Mouse (Mus musculus): ENCODE results near the gene Ltb4r2. TPM values are rescaled to one million over a fixed set of nuclear protein-coding genes. Genes with fewer than 3 reads are reported as not detected.
A peak's percentile ranks its signal among the peaks of the same experiment; 100 is the strongest.

The Ltb4r2 gene
- total RNA-seq, 2 experiments from 2014 or later, result 0.79 to 1.0 TPM

- DNase-seq, result no peak
- intact Hi-C loops (cut with DNase I), result no loop called here
Observed at GRCm38 (mm10) chr14:55779656-55780055, 18.4 kb downstream of the Ltb4r2 start.

- DNase-seq, result no peak
- intact Hi-C loops (cut with DNase I), result no loop called here
Observed at GRCm38 (mm10) chr14:55780736-55781135, 19.5 kb downstream of the Ltb4r2 start.

GRCm38 (mm10) chr14:55781310-55781709 is 20.1 kb downstream of the Ltb4r2 start:
- peak; percentile 53 for DNase-seq
- intact Hi-C loops (cut with DNase I), result no loop called here

GRCm38 (mm10) chr14:55782361-55782960 is 21.2 kb downstream of the Ltb4r2 start:
- DNase-seq, result no peak
- intact Hi-C loops (cut with DNase I), result no loop called here

DNA sequence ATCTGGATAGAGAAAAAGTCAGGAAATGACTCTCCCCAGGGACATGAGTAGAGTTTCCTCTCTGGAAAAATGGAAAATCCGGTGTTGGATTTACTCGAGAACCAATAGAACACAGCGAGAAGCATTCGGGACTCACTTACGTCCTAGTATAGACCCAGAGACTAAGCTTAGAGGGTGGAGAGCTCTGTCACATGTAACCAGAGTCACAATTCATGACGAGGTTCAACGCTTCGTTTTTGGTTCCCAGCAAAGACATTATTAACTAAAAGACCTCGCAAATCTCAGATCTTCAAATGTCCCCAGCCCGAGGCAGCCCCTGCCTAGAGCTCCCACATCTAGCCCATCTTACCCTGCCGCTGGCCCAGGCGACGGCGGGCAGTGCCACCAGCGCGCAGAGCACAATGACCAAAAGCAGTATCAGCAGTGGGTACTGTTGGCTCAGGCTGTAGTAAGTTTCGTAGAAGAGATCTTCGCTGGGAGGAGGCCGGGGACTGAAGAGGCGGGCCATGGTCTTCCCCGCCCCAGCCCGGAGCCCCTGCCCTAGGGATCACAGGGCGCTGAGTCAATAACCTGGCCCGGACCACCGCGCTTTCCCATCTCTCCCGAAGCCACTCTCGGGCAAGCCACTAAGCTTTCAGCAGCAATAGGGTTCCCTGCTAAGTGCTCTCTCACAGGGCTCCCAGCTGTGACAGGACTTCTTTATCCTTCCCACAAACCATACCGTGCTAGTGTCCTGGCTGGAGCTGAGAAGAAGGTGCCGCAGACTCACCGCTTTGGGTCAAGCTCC is 22.1 kb downstream of the Ltb4r2 start:
- no peak for DNase-seq
- intact Hi-C loops (cut with DNase I), result no loop called here

DNA sequence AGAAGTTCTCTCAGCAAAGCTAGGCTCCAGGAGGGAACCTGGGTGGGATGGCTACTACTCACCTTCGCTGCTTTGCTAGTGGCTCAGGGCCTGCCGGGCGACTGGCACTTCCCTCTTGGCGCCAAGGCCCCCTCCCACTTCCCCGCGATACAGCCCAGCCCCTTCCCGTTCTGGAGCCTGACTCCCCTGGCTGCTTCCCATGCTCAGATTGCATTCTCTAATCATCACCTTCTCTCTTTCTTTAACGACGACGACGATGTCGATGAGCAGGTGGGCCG is 22.7 kb downstream of the Ltb4r2 start, which contains the start of gene Adcy4:
TSS of gene Adcy4 (minus strand) at position 138 of the 278 bp plus-strand sequence.
- intact Hi-C loops (cut with DNase I), result no loop called here
- DNase-seq, result no peak

- intact Hi-C loops (cut with DNase I), result no loop called here
- DNase-seq, result no peak
Observed at GRCm38 (mm10) chr14:55785195-55785594, 24.0 kb downstream of the Ltb4r2 start.

DNA sequence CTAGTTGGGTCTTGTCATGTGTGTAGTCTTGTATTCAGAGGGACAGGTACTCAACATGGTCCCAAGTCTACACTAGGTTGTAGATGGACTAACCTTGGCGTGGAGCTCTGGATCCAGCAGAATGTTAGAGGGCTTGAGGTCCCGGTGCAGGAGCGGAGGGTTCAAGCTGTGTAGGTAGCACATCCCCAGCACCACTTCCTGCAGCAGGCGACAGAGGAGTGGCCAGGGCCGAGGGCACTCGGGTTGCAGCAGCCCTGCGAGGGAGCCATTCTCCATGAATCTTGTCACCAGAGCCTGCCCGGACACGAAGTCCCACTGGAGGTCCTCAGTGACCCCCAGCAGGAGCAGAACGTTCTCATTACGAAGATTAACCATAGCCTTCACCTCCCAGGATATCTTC is 26.5 kb downstream of the Ltb4r2 start:
- DNase-seq, result no peak

DNA sequence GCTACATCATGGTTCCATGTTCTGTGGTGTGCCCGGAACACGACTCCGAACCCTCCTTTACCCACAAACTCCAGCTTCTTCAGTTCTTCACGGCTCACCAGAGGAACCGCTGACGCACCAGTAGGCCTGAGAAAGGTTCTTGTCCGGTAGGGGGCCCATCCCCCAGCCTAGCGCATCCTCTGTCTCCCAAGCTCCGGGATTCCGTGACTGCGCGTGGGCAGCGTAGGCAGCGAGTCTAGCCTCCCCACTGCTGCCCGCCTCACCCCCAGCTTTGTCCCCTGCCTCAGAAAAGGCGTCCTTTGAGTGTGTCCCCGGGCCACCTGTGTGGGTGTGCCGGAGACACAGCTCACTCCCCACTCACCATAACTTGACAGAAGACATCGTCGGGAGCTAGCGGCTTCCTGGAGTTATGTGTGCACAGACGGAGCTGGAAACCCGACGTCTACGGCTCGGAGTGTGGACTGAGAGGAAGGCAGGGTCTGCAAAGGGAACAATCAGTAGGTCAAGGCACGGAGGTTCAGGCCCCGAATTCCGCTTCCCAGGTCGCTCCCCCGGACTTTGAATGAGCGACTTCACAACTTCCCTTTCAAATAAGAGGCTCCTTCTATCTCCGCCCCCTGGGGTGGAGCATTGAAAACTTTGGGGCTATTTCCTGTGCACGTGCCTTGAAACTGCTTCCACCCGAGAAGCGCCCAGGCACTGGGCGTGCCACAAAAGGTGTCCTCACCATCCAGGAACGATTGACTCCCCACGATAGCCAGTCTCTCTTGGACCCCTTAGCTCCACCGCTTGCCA is 27.2 kb downstream of the Ltb4r2 start, which contains the start of gene Ripk3:
TSS of gene Ripk3 (minus strand) at position 610 of the 795 bp plus-strand sequence.
- no peak for DNase-seq
- intact Hi-C loops (cut with DNase I), result no loop called here

More for the DNA sequence above, 26.5 kb downstream of the Ltb4r2 start:
- intact Hi-C loops (cut with DNase I), result no loop called here

- intact Hi-C loops (cut with DNase I), result no loop called here
- no peak for DNase-seq
Observed at GRCm38 (mm10) chr14:55793461-55793860, 32.2 kb downstream of the Ltb4r2 start.

- DNase-seq, result no peak
Observed at GRCm38 (mm10) chr14:55793946-55794345, 32.7 kb downstream of the Ltb4r2 start.

GRCm38 (mm10) chr14:55795380-55796163 is 34.3 kb downstream of the Ltb4r2 start:
- DNase-seq, result no peak
- intact Hi-C loops (cut with DNase I), result no loop called here

More at GRCm38 (mm10) chr14:55793946-55794345, 32.7 kb downstream of the Ltb4r2 start:
- intact Hi-C loops (cut with DNase I), result no loop called here

Other genes with a start within 250 kb of the Ltb4r2 start
- gene Nrl, start 236.4 kb upstream of the Ltb4r2 start, total RNA-seq (2021), result under 1 TPM; 0.20 to 0.42 TPM
- 10 to 100 TPM; 13.6 to 14.3 TPM for gene Pck2, start 221.2 kb upstream of the Ltb4r2 start, total RNA-seq (2021)
- gene Dcaf11, start 201.4 kb upstream of the Ltb4r2 start, total RNA-seq (2021), result 10 to 100 TPM; 61.2 to 66.4 TPM
- not detected for gene A730061H03Rik, start 201.0 kb upstream of the Ltb4r2 start, total RNA-seq (2021)
- not detected for gene Fitm1, start 185.8 kb upstream of the Ltb4r2 start, total RNA-seq (2021)
- gene Psme1, start 183.3 kb upstream of the Ltb4r2 start, total RNA-seq (2021), result 100 to 1,000 TPM; 111 to 112 TPM
- 10 to 100 TPM; 27.8 to 36.4 TPM for gene Emc9, start 176.1 kb upstream of the Ltb4r2 start, total RNA-seq (2021)
- gene Psme2, start 170.3 kb upstream of the Ltb4r2 start, total RNA-seq (2021), result 100 to 1,000 TPM in 1 of 2 experiments, 10 to 100 TPM in 1; 98.8 to 106 TPM
- gene Rnf31, start 169.7 kb upstream of the Ltb4r2 start, total RNA-seq (2021), result 10 to 100 TPM; 33.3 to 47.7 TPM
- gene Irf9, start 157.9 kb upstream of the Ltb4r2 start, total RNA-seq (2021), result 10 to 100 TPM; 11.5 to 15.7 TPM
- 1 to 10 TPM; 2.6 to 3.8 TPM for gene Rec8, start 143.4 kb upstream of the Ltb4r2 start, total RNA-seq (2021)
- 100 to 1,000 TPM; 161 to 176 TPM for gene Ipo4, start 125.5 kb upstream of the Ltb4r2 start, total RNA-seq (2021)
- 1 to 10 TPM; 4.0 to 4.1 TPM for gene Gm49378, start 123.5 kb upstream of the Ltb4r2 start, total RNA-seq (2021)
- 10 to 100 TPM; 35.3 to 41.1 TPM for gene Tm9sf1, start 117.6 kb upstream of the Ltb4r2 start, total RNA-seq (2021)
- gene Tssk4, start 111.2 kb upstream of the Ltb4r2 start, total RNA-seq (2021), result 1 to 10 TPM; 1.2 to 2.4 TPM
- 10 to 100 TPM; 44.6 to 44.7 TPM for gene Mdp1, start 100.9 kb upstream of the Ltb4r2 start, total RNA-seq (2021)
- gene Gmpr2, start 89.5 kb upstream of the Ltb4r2 start, total RNA-seq (2021), result 10 to 100 TPM; 33.8 to 35.4 TPM
- gene Nedd8, start 89.3 kb upstream of the Ltb4r2 start, total RNA-seq (2021), result 100 to 1,000 TPM; 347 to 384 TPM
- 10 to 100 TPM; 11.8 to 15.6 TPM for gene Tinf2, start 79.6 kb upstream of the Ltb4r2 start, total RNA-seq (2021)
- gene Tgm1, start 47.5 kb upstream of the Ltb4r2 start, total RNA-seq (2021), result under 1 TPM in 1 of 2 experiments, not detected in 1; 0.32 TPM
- gene Rabggta, start 39.2 kb upstream of the Ltb4r2 start, total RNA-seq (2021), result 10 to 100 TPM; 55.2 to 55.8 TPM
- gene Dhrs1, start 15.7 kb upstream of the Ltb4r2 start, total RNA-seq (2021), result 10 to 100 TPM; 63.2 to 75.1 TPM
- gene Nop9, start 15.7 kb upstream of the Ltb4r2 start, total RNA-seq (2021), result 10 to 100 TPM; 19.5 to 20.1 TPM
- gene Cideb, start 3.0 kb upstream of the Ltb4r2 start, total RNA-seq (2021), result under 1 TPM in 1 of 2 experiments, not detected in 1; 0.90 TPM
- gene Ltb4r1, start 4.5 kb downstream of the Ltb4r2 start, total RNA-seq (2021), result 1 to 10 TPM; 1.0 to 1.4 TPM
- gene Adcy4, start 22.7 kb downstream of the Ltb4r2 start, total RNA-seq (2021), result 1 to 10 TPM; 4.6 to 5.2 TPM
- gene Ripk3, start 27.4 kb downstream of the Ltb4r2 start, total RNA-seq (2021), result 1 to 10 TPM; 1.4 to 1.8 TPM
- 1 to 10 TPM; 8.2 TPM for gene Nfatc4, start 61.7 kb downstream of the Ltb4r2 start, total RNA-seq (2021)
- gene Nynrin, start 92.6 kb downstream of the Ltb4r2 start, total RNA-seq (2021), result 10 to 100 TPM; 39.1 to 40.9 TPM
- gene Cbln3, start 123.0 kb downstream of the Ltb4r2 start, total RNA-seq (2021), result under 1 TPM; 0.44 to 0.74 TPM
- gene Khnyn, start 123.5 kb downstream of the Ltb4r2 start, total RNA-seq (2021), result 10 to 100 TPM; 12.5 to 13.4 TPM
- gene Sdr39u1, start 138.9 kb downstream of the Ltb4r2 start, total RNA-seq (2021), result 10 to 100 TPM; 63.1 to 75.9 TPM
- 10 to 100 TPM in 1 of 2 experiments, 1 to 10 TPM in 1; 9.8 to 12.4 TPM for gene Cma1, start 183.2 kb downstream of the Ltb4r2 start, total RNA-seq (2021)
- not detected for gene Cma2, start 189.6 kb downstream of the Ltb4r2 start, total RNA-seq (2021)

Measured in left cerebral cortex, postnatal 4 days (tissue).